Mouse (Mus musculus) neutrophil, adult 5-6 weeks (primary cell): Measurements from ENCODE around the gene Nol4l. TPM values are rescaled to one million over a fixed set of nuclear protein-coding genes. Genes with fewer than 3 reads are reported as not detected.
"Not testable (repeated sequence)": the region's sequence is repeated elsewhere in the genome, so short reads cannot be mapped to it uniquely, and the experiment has no call there.

Experiments used
- ATAC-seq: fragments of 151-379, 151-347 bp; 2 replicates; pipeline ENCODE4 v1.8.0; 2017; ENCODE audit warnings: mild to moderate bottlenecking, moderate TSS enrichment; ENCODE audit not compliant: insufficient number of reproducible peaks, poor library complexity, low FRiP score, severe bottlenecking; ENCODE audit errors: extremely low read depth
- total RNA-seq: library from RNA; stranded (forward); fragments of 200-1000 nt; gene quantifications from 2 replicates; pipeline ENCODE4 v1.2.3, GENCODE M21; 2017

The Nol4l gene
- total RNA-seq, 1 experiment from 2014 or later = 2.0 TPM

GRCm38 (mm10) chr2:153515582-153515981, 14.2 kb downstream of the Nol4l start:
- no peak for ATAC-seq

GRCm38 (mm10) chr2:153514497-153515380, 15.0 kb downstream of the Nol4l start:
- ATAC-seq = no peak

- ATAC-seq = no peak
Observed at GRCm38 (mm10) chr2:153513983-153514382, 15.8 kb downstream of the Nol4l start.

- no peak for ATAC-seq
Observed at GRCm38 (mm10) chr2:153512416-153513323, 17.1 kb downstream of the Nol4l start.

GRCm38 (mm10) chr2:153511562-153511961, 18.2 kb downstream of the Nol4l start:
- no peak for ATAC-seq

GRCm38 (mm10) chr2:153510136-153510535, 19.6 kb downstream of the Nol4l start:
- ATAC-seq = no peak

GRCm38 (mm10) chr2:153509211-153510029, 20.4 kb downstream of the Nol4l start:
- ATAC-seq = no peak

- ATAC-seq = no peak
Observed at GRCm38 (mm10) chr2:153508405-153508804, 21.4 kb downstream of the Nol4l start.

- ATAC-seq = no peak
Observed at GRCm38 (mm10) chr2:153507969-153508368, 21.8 kb downstream of the Nol4l start.

GRCm38 (mm10) chr2:153506385-153506784, 23.4 kb downstream of the Nol4l start:
- ATAC-seq = no peak

GRCm38 (mm10) chr2:153499154-153499553, 30.6 kb downstream of the Nol4l start:
- no peak for ATAC-seq

GRCm38 (mm10) chr2:153496898-153497297, 32.9 kb downstream of the Nol4l start:
- no peak for ATAC-seq

GRCm38 (mm10) chr2:153496301-153496700, 33.5 kb downstream of the Nol4l start:
- ATAC-seq = no peak

- no peak for ATAC-seq
Observed at GRCm38 (mm10) chr2:153495818-153496217, 34.0 kb downstream of the Nol4l start.

GRCm38 (mm10) chr2:153495391-153495790, 34.4 kb downstream of the Nol4l start:
- not testable (repeated sequence) for ATAC-seq

GRCm38 (mm10) chr2:153494293-153494811, 35.4 kb downstream of the Nol4l start:
- ATAC-seq = no peak

- no peak for ATAC-seq
Observed at GRCm38 (mm10) chr2:153493781-153494292, 35.9 kb downstream of the Nol4l start.

GRCm38 (mm10) chr2:153493393-153493731, 36.4 kb downstream of the Nol4l start:
- no peak for ATAC-seq
